Mouse (Mus musculus) MEL (cell line): ENCODE measurements around the gene Adal.

Experiments used
- CTCF ChIP-seq, 3 experiments: IDR thresholded peaks in 2 of 3; conservative IDR thresholded peaks in 1 of 3; 2 replicates each; pipeline ENCODE4 v1.5.1; 2011 to 2012; ENCODE audit warnings: low read length in 3 of 3, low read depth in 2 of 3, mild to moderate bottlenecking in 2 of 3, improper control_type of control experiment in 1 of 3, inconsistent platforms in 1 of 3, mixed read lengths in 1 of 3, moderate library complexity in 1 of 3; ENCODE audit not compliant: control insufficient read depth in 1 of 3, insufficient read depth in 1 of 3, poor library complexity in 1 of 3, severe bottlenecking in 1 of 3
- MAFK ChIP-seq: IDR thresholded peaks from 2 replicates; pipeline ENCODE4 v1.6.1; 2011; ENCODE audit warnings: low read depth, mild to moderate bottlenecking, low read length, improper control_type of control experiment, borderline replicate concordance
- POLR2A ChIP-seq, 2 experiments: IDR thresholded peaks; 2 replicates each; pipeline ENCODE4 v1.6.1; 2011 to 2012; ENCODE audit warnings: low read length in 2 of 2, mild to moderate bottlenecking in 2 of 2, control low read depth in 1 of 2, improper control_type of control experiment in 1 of 2, low read depth in 1 of 2, moderate library complexity in 1 of 2; ENCODE audit not compliant: control insufficient read depth in 1 of 2, insufficient read depth in 1 of 2, poor library complexity in 1 of 2
- SMC3 ChIP-seq: IDR thresholded peaks from 2 replicates; pipeline ENCODE4 v1.6.1; 2011; ENCODE audit warnings: low read depth, low read length, improper control_type of control experiment

DNA sequence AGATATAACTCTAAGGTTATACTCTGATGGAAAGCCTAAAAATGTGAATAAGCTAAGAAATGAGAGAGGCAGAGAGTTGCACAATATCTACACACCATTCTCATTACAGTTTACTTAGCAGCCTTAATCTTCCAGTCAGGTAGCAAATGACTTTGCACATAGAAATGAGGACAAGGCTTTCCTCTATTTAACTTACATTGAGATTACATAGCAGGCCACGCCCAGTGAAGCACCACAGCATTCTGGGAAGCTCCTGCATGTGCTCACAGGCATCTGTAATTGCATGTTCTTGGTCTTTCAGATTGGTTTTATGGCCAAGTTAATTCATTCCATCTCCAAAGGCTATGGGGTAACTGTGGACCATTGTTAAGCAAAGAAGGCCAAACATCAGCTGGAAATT lies 7.4 kb upstream of the Adal start:
- no peak for TF ChIP-seq CTCF (IDR thresholded peaks at IDR 0.05 in 2 of 3, conservative IDR thresholded peaks at IDR 0.05 in 1 of 3; ENCODE audit: control insufficient read depth in 1 of 3, insufficient read depth in 1 of 3, low read depth in 2 of 3, low read length in 3 of 3, poor library complexity in 1 of 3, severe bottlenecking in 1 of 3)
- TF ChIP-seq POLR2A (IDR thresholded peaks at IDR 0.05; ENCODE audit: control insufficient read depth in 1 of 2, insufficient read depth in 1 of 2, low read depth in 1 of 2, low read length in 2 of 2, poor library complexity in 1 of 2) = no peak
- TF ChIP-seq SMC3 = no peak
- TF ChIP-seq MAFK = no peak
